Mouse (Mus musculus) midbrain, embryonic 12.5 days (tissue): ENCODE measurements around the gene Srcap. TPM values are rescaled to one million over a fixed set of nuclear protein-coding genes. Genes with fewer than 3 reads are reported as not detected.

ENCODE experiments used
- ATAC-seq: fragments of 200-750 bp; cut with Nextera tagmentation; 2 replicates; pipeline ENCODE4 v1.8.0; 2017; ENCODE audit warnings: low read depth, moderate TSS enrichment, moderate library complexity; ENCODE audit not compliant: low FRiP score
- H3K27ac ChIP-seq: fragments of 300-500 bp; sonication (generic); replicated peaks from 2 replicates; pipeline ENCODE4 v1.5.1; 2016; ENCODE audit warnings: mild to moderate bottlenecking
- H3K27me3 ChIP-seq: fragments of 300-500 bp; sonication (generic); 2 replicates; pipeline ENCODE4 v1.6.1; 2016; ENCODE audit warnings: mild to moderate bottlenecking
- H3K36me3 ChIP-seq: fragments of 300-500 bp; sonication (generic); 2 replicates; pipeline ENCODE4 v1.6.1; 2016
- H3K4me1 ChIP-seq: fragments of 300-500 bp; sonication (generic); 2 replicates; pipeline ENCODE4 v1.6.1; 2016
- H3K4me2 ChIP-seq: fragments of 300-500 bp; sonication (generic); replicated peaks from 2 replicates; pipeline ENCODE4 v1.6.1; 2016; ENCODE audit warnings: mild to moderate bottlenecking, moderate library complexity
- H3K4me3 ChIP-seq: fragments of 300-500 bp; sonication (generic); 2 replicates; pipeline ENCODE4 v1.5.1; 2016; ENCODE audit warnings: mild to moderate bottlenecking
- H3K9ac ChIP-seq: fragments of 300-500 bp; sonication (generic); replicated peaks from 2 replicates; pipeline ENCODE4 v1.6.1; 2016; ENCODE audit warnings: mild to moderate bottlenecking, moderate library complexity
- H3K9me3 ChIP-seq: fragments of 300-500 bp; sonication (generic); 2 replicates; pipeline ENCODE4 v1.6.1; 2016; ENCODE audit warnings: mild to moderate bottlenecking
- WGBS: fragments of 180-500 bp; shearing (Covaris S2); methylation state at CpG from one replicate; pipeline ENCODE4 v1.1.7; 2016; 5-methylcytosine and 5-hydroxymethylcytosine counted together
- polyA plus RNA-seq: library from polyadenylated mRNA; unstranded; fragments of >200 nt; fragmentation: Nextera tagmentation; extraction: Ambion mirVana; gene quantifications from 2 replicates; pipeline ENCODE4 v1.2.1, GENCODE M21; 2016

The Srcap gene
- polyA plus RNA-seq, 1 experiment from 2014 or later, result 98.3 TPM

DNA sequence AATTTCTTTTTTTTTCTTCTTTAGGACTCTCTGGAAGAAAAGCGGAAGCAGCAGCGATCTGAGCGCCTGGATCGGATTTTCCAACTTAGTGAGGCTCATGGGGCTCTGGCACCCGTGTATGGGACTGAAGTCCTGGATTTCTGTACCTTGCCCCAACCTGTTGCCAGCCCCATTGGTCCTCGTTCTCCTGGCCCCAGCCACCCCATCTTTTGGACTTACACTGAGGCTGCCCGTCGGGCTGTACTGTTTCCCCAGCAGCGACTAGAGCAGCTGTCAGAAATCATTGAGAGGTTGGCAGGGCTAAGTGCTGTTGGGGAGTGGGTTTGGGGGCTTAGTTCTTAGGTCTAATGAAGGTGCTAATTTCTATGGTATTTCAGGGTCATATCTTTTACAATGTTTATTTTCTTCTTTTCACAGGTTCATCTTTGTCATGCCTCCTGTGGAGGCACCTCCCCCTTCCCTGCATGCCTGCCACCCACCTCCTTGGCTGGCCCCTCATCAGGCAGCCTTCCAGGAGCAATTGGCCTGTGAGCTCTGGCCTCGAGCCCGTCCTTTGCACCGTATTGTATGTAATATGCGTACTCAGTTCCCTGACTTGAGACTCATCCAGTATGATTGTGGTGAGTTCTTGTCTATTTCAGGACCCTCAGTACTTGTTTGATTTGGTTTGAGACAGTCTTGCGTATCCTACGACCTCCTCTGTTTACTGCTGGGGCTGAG, 37.5 kb downstream of the Srcap start:
- H3K36me3 ChIP-seq, result peaks cover 69% of the 10 kb centered on the region
- ATAC-seq, result no peak
- H3K4me3 ChIP-seq, result no peak overlapping the region
- no peaks in the 10 kb centered on the region for H3K9me3 ChIP-seq
- H3K4me1 ChIP-seq, result no peaks in the 10 kb centered on the region
- H3K27me3 ChIP-seq, result no peaks in the 10 kb centered on the region
- no peak overlapping the region for H3K4me2 ChIP-seq
- WGBS, result 91% methylated on average over 15 of the region's 15 CpGs
- H3K9ac ChIP-seq, result no peak overlapping the region
- no peak overlapping the region for H3K27ac ChIP-seq

- ATAC-seq, result no peak
- Histone ChIP-seq H3K36me3 (peaks cover 75% of the 10 kb centered on the region), H3K9ac (no peak overlapping the region), H3K9me3 (no peaks in the 10 kb centered on the region), H3K27ac (no peak overlapping the region), H3K4me3 (no peak overlapping the region), H3K27me3 (no peaks in the 10 kb centered on the region), H3K4me1 (no peaks in the 10 kb centered on the region), H3K4me2 (no peak overlapping the region)
- 97% methylated on average over 8 of the region's 8 CpGs for WGBS
Observed at GRCm38 (mm10) chr7:127551558-127551957, 39.8 kb downstream of the Srcap start.

GRCm38 (mm10) chr7:127560580-127560979, 48.8 kb downstream of the Srcap start:
- H3K9me3 ChIP-seq, result no peaks in the 10 kb centered on the region
- no peak for ATAC-seq
- H3K27me3 ChIP-seq, result no peaks in the 10 kb centered on the region
- no peak overlapping the region for H3K4me2 ChIP-seq
- no peak overlapping the region for H3K4me3 ChIP-seq
- H3K9ac ChIP-seq, result no peak overlapping the region
- H3K36me3 ChIP-seq, result peaks cover 89% of the 10 kb centered on the region
- H3K4me1 ChIP-seq, result no peaks in the 10 kb centered on the region
- no peak overlapping the region for H3K27ac ChIP-seq
- WGBS, result 96% methylated on average over 11 of the region's 11 CpGs

- Histone ChIP-seq H3K9me3 (no peaks in the 10 kb centered on the region), H3K4me2 (no peak within 1 kb of the TSS), H3K27ac (no peak within 1 kb of the TSS), H3K4me1 (no peaks in the 10 kb centered on the region), H3K4me3 (no peak within 1 kb of the TSS), H3K27me3 (no peaks in the 10 kb centered on the region), H3K36me3 (peaks cover 88% of the 10 kb centered on the region), H3K9ac (no peak within 1 kb of the TSS)
- WGBS, result 90% methylated on average over 5 of the region's 5 CpGs
- ATAC-seq, result no peak
Observed at GRCm38 (mm10) chr7:127561340-127561858, 49.6 kb downstream of the Srcap start, which contains the start of gene Tmem265. TSS of gene Tmem265 (plus strand) at chr7:127561390.

- no peaks in the 10 kb centered on the region for H3K27me3 ChIP-seq
- H3K4me2 ChIP-seq, result no peak overlapping the region
- H3K4me1 ChIP-seq, result no peaks in the 10 kb centered on the region
- H3K4me3 ChIP-seq, result no peak overlapping the region
- no peaks in the 10 kb centered on the region for H3K9me3 ChIP-seq
- ATAC-seq, result no peak
- WGBS, result 75% methylated on average over 6 of the region's 6 CpGs
- peaks cover 69% of the 10 kb centered on the region for H3K36me3 ChIP-seq
- no peak overlapping the region for H3K9ac ChIP-seq
- H3K27ac ChIP-seq, result no peak overlapping the region
Observed at GRCm38 (mm10) chr7:127564381-127565150, 52.8 kb downstream of the Srcap start.

DNA sequence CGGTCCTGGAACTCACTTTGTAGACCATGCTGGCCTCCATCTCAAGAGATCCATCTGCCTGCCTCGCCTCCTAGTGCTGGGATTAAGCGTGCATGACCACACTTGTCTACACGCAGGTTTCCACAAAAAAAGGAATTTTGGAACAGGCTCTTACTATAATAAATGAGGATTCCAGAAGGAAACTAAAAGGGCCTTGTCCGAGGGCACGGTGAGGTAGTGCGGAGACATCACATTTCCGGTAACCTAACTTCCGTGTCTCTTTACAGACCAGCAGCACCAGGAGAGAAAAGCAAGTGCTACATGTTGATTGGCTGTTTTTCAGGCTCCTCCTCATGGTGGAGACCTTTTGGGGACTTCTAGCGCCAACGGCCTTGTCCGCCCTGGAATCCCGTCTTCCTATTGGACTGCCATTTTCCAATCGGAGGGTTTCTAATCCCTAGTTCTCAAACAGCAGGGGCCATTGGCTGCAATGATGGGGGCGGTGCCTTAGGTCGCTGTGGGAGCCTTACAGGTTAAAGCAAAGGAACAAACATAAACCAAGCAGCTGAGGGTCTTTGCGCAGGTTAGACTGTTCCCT, 61.2 kb downstream of the Srcap start, which contains the start of gene Phkg2:
Gene Phkg2, plus strand, starts transcription at position 446 of the 577 bp plus-strand sequence.
- Histone ChIP-seq H3K36me3 (peaks cover 13% of the 10 kb centered on the region), H3K9ac (peak within 1 kb of the TSS; percentile 85), H3K9me3 (no peaks in the 10 kb centered on the region), H3K27ac (peak within 1 kb of the TSS; percentile 69), H3K4me1 (peaks cover 21% of the 10 kb centered on the region), H3K4me2 (peak within 1 kb of the TSS; percentile 87), H3K4me3 (peak within 1 kb of the TSS; percentile 64), H3K27me3 (no peaks in the 10 kb centered on the region)
- peak; percentile 98 for ATAC-seq
- under 1% methylated on average over 16 of the region's 17 CpGs for WGBS

DNA sequence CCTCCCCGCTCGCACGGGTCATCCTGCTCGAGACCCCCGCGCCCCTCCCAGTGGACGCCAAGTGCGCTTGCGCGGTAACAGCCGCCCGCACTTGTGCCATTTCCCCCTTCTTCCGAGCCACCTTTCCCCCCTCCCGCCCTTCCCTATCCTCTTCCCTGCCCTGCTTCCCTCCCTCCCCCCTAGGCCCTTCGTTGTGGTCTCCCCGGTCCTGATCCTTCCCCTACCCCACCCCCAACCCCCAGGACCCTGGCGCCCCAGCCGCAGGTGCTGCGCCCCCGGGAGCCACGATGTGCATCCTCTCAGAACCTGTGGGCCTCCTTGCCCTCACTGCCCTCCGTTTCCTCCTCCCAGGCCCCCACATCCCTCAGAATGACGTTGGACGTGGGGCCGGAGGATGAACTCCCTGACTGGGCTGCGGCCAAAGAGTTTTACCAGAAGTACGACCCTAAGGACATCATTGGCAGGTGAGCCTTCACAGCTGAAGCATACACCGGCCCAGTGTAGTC, 61.8 kb downstream of the Srcap start:
- Histone ChIP-seq H3K36me3 (peaks cover 16% of the 10 kb centered on the region), H3K27ac (peak overlapping the region; percentile 69), H3K4me1 (peaks cover 21% of the 10 kb centered on the region), H3K27me3 (no peaks in the 10 kb centered on the region), H3K9ac (peak overlapping the region; percentile 85), H3K4me3 (peak overlapping the region; percentile 64), H3K4me2 (peak overlapping the region; percentile 87), H3K9me3 (no peaks in the 10 kb centered on the region)
- WGBS, result 1% methylated on average over 18 of the region's 28 CpGs
- ATAC-seq, result peak; percentile 5; the same call in 1 of the 2 replicates

DNA sequence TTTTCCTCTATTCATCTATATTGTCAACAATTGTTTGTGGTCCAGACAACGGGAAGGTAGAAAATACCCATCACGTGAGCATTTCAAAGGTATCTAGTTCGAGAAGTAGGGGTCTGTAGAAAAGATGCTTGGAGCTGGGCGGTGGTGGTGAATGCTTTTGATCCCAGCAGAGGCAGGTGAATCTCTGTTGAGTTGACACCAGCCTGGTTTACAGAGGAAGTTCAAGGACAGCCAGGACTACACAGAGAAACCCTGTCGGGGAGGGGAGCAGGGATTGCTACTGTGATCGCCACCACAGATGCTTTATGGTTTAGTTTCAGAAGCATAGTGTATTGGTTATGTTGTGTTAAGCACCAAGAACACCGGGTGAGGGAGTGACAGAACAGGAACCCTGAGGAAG, 62.3 kb downstream of the Srcap start:
- Histone ChIP-seq H3K4me2 (peak overlapping the region; percentile 87), H3K4me3 (peak overlapping the region; percentile 64), H3K9me3 (no peaks in the 10 kb centered on the region), H3K4me1 (peaks cover 21% of the 10 kb centered on the region), H3K36me3 (peaks cover 20% of the 10 kb centered on the region), H3K27ac (no peak overlapping the region), H3K27me3 (no peaks in the 10 kb centered on the region), H3K9ac (peak overlapping the region; percentile 85)
- no peak for ATAC-seq
- 24% methylated on average over 7 of the region's 7 CpGs for WGBS

DNA sequence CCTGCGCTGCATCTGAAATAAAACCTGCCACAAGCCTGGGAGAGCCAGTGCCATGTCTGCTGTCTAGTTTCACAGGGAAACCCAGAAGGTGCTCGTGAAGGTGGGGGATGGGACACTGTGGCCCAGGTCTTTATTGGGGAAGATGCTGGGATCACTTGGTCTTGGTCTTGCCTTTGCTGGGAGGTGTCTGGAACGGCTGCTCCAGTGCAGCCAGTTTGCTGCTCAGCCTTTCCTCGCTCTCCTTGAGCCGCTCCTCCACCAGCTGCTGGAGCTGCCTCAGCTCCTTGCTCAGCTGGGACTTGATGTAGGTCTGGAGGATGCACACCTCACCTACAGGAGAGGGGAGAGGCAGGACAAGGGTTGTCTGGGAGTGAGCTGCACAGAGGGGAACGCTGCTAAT, 71.5 kb downstream of the Srcap start:
- no peak overlapping the region for H3K4me2 ChIP-seq
- no peaks in the 10 kb centered on the region for H3K27me3 ChIP-seq
- no peak overlapping the region for H3K9ac ChIP-seq
- H3K36me3 ChIP-seq, result peaks cover 67% of the 10 kb centered on the region
- no peak overlapping the region for H3K27ac ChIP-seq
- no peaks in the 10 kb centered on the region for H3K9me3 ChIP-seq
- WGBS, result 97% methylated on average over 6 of the region's 6 CpGs
- no peak overlapping the region for H3K4me3 ChIP-seq
- no peak for ATAC-seq
- H3K4me1 ChIP-seq, result peaks cover 9% of the 10 kb centered on the region

- peaks cover 16% of the 10 kb centered on the region for H3K4me1 ChIP-seq
- 93% methylated on average over 7 of the region's 7 CpGs for WGBS
- H3K27me3 ChIP-seq, result no peaks in the 10 kb centered on the region
- no peaks in the 10 kb centered on the region for H3K9me3 ChIP-seq
- no peak overlapping the region for H3K9ac ChIP-seq
- H3K4me3 ChIP-seq, result no peak overlapping the region
- H3K4me2 ChIP-seq, result no peak overlapping the region
- peaks cover 54% of the 10 kb centered on the region for H3K36me3 ChIP-seq
- ATAC-seq, result no peak
- no peak overlapping the region for H3K27ac ChIP-seq
Observed at GRCm38 (mm10) chr7:127585031-127585430, 73.2 kb downstream of the Srcap start.

GRCm38 (mm10) chr7:127586149-127586548, 74.4 kb downstream of the Srcap start:
- Histone ChIP-seq H3K27me3 (no peaks in the 10 kb centered on the region), H3K27ac (no peak overlapping the region), H3K9ac (no peak overlapping the region), H3K4me1 (peaks cover 16% of the 10 kb centered on the region), H3K36me3 (peaks cover 55% of the 10 kb centered on the region), H3K4me2 (no peak overlapping the region), H3K9me3 (no peaks in the 10 kb centered on the region), H3K4me3 (no peak overlapping the region)
- WGBS, result 87% methylated on average over 6 of the region's 6 CpGs
- ATAC-seq, result no peak
